Mouse (Mus musculus): ENCODE measurements around the gene Parp14. TPM values are rescaled to one million over a fixed set of nuclear protein-coding genes. Genes with fewer than 3 reads are reported as not detected.

The Parp14 gene
- polyA plus RNA-seq, 1 experiment from 2014 or later: 1.4 TPM

- 32% methylated on average over 14 of the region's 14 CpGs for WGBS
- no peaks in the 10 kb centered on the region for H3K36me3 ChIP-seq (ENCODE audit: insufficient read depth, low read length)
- no peak overlapping the region for H3K27ac ChIP-seq (ENCODE audit: low read length)
- peaks cover 6% of the 10 kb centered on the region; the same call in 1 of the 2 replicates for H3K4me1 ChIP-seq (ENCODE audit: insufficient read depth, low read length)
- H3K9me3 ChIP-seq (ENCODE audit: low read length): no peaks in the 10 kb centered on the region
- peaks cover 15% of the 10 kb centered on the region; the same call in 1 of the 2 replicates for H3K27me3 ChIP-seq (ENCODE audit: insufficient read depth, low read length)
- no peak overlapping the region for H3K9ac ChIP-seq (replicated peaks; ENCODE audit: low read length)
- no peak for ATAC-seq (ENCODE audit: low FRiP score, low TSS enrichment)
- no peak overlapping the region; the same call in 1 of the 2 replicates for H3K4me2 ChIP-seq (replicated peaks; ENCODE audit: low read depth, low read length)
- H3K4me3 ChIP-seq (ENCODE audit: low read length): no peak overlapping the region
Measured at GRCm38 (mm10) chr16:35872410-35873006, 1.2 kb upstream of the Parp14 start.

DNA sequence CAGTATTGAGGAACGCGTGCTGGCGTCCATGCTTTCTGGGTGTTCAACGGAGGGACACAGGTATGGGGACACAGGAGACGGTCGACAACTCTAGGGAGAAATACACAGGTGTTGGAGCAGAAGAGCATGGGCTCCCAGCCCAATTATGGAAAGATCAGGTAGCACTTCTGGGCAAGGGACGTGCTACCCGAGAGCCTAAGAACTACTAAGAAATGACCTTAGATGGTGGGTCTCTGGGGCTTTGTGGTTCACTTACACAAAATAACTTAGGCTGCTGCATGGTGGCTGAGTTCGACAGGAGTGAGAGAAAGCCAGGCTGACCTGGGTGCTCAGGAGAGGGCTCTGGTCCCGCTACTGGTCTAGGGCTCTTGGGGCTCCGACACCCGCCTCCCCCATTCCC lies 554 bp upstream of the Parp14 start:
- 25% methylated on average over 12 of the region's 12 CpGs for WGBS
- peak overlapping the region; percentile 79 for H3K4me2 ChIP-seq (replicated peaks; ENCODE audit: low read depth, low read length)
- ATAC-seq (ENCODE audit: low FRiP score, low TSS enrichment): no peak
- peak overlapping the region; percentile 68 for H3K4me3 ChIP-seq (ENCODE audit: low read length)
- no peak overlapping the region for H3K9ac ChIP-seq (replicated peaks; ENCODE audit: low read length)
- H3K27ac ChIP-seq (ENCODE audit: low read length): no peak overlapping the region
- H3K9me3 ChIP-seq (ENCODE audit: low read length): no peaks in the 10 kb centered on the region
- H3K4me1 ChIP-seq (ENCODE audit: insufficient read depth, low read length): peaks cover 6% of the 10 kb centered on the region; the same call in 1 of the 2 replicates
- peaks cover 15% of the 10 kb centered on the region; the same call in 1 of the 2 replicates for H3K27me3 ChIP-seq (ENCODE audit: insufficient read depth, low read length)
- no peaks in the 10 kb centered on the region for H3K36me3 ChIP-seq (ENCODE audit: insufficient read depth, low read length)

DNA sequence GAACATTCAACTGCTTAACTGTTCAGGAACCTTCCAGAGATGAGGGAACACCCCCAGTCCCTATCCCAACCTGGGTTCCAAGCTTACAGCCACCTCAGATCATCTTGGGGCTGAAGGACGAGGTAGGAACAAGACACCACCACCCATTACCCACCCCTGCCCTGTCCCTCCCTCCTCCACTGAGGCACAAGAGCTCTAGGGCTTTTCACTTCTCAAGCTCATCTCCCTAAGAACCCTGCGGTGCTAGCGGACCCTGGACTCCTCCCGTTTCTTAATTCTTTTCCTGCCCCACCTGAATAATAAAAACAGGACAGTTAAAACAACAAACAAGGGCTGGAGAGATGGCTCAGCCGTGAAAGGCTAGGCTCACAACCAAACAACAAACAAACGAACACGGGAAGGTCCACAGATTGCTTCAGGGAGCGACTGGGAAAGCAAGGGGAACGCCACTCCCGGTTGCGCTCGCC lies 730 bp downstream of the Parp14 start:
- H3K36me3 ChIP-seq (ENCODE audit: insufficient read depth, low read length): no peaks in the 10 kb centered on the region
- peak overlapping the region; percentile 79 for H3K4me2 ChIP-seq (replicated peaks; ENCODE audit: low read depth, low read length)
- H3K4me1 ChIP-seq (ENCODE audit: insufficient read depth, low read length): peaks cover 6% of the 10 kb centered on the region; the same call in 1 of the 2 replicates
- H3K9ac ChIP-seq (replicated peaks; ENCODE audit: low read length): peak overlapping the region; percentile 70
- no peak for ATAC-seq (ENCODE audit: low FRiP score, low TSS enrichment)
- peak overlapping the region; percentile 68 for H3K4me3 ChIP-seq (ENCODE audit: low read length)
- H3K27ac ChIP-seq (ENCODE audit: low read length): no peak overlapping the region
- WGBS: 4% methylated on average over 12 of the region's 12 CpGs
- no peaks in the 10 kb centered on the region for H3K9me3 ChIP-seq (ENCODE audit: low read length)
- peaks cover 15% of the 10 kb centered on the region; the same call in 1 of the 2 replicates for H3K27me3 ChIP-seq (ENCODE audit: insufficient read depth, low read length)

DNA sequence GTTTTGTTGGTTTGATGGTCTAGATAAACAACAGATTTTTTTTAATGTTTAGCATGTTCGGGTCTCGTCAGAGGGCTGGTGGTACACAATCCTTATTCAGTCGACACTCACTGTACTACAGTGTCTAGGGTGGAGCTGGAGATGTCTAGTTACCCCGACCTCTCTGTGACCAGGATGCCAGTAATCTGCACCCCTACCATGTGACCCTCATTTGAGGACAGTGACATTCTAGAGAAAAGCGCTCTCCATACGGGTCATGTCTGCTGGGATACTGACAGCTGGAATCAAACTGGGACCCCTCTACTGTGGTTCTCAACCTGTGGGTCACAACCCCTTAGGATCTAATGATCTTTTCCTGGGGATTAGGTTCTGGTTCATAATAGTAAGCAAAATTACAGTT lies 1.7 kb downstream of the Parp14 start:
- peaks cover 6% of the 10 kb centered on the region; the same call in 1 of the 2 replicates for H3K4me1 ChIP-seq (ENCODE audit: insufficient read depth, low read length)
- 67% methylated on average over 6 of the region's 6 CpGs for WGBS
- H3K36me3 ChIP-seq (ENCODE audit: insufficient read depth, low read length): no peaks in the 10 kb centered on the region
- peaks cover 15% of the 10 kb centered on the region; the same call in 1 of the 2 replicates for H3K27me3 ChIP-seq (ENCODE audit: insufficient read depth, low read length)
- ATAC-seq (ENCODE audit: low FRiP score, low TSS enrichment): no peak
- H3K9me3 ChIP-seq (ENCODE audit: low read length): no peaks in the 10 kb centered on the region
- peak overlapping the region; percentile 26; the same call in 1 of the 2 replicates for H3K4me3 ChIP-seq (ENCODE audit: low read length)
- peak overlapping the region; percentile 59; the same call in 1 of the 2 replicates for H3K27ac ChIP-seq (ENCODE audit: low read length)
- no peak overlapping the region for H3K9ac ChIP-seq (replicated peaks; ENCODE audit: low read length)
- peak overlapping the region; percentile 24; the same call in 1 of the 2 replicates for H3K4me2 ChIP-seq (replicated peaks; ENCODE audit: low read depth, low read length)

- H3K4me1 ChIP-seq (ENCODE audit: insufficient read depth, low read length): peaks cover 6% of the 10 kb centered on the region; the same call in 1 of the 2 replicates
- 32% methylated on average over 3 of the region's 3 CpGs for WGBS
- no peak for ATAC-seq (ENCODE audit: low FRiP score, low TSS enrichment)
- H3K27ac ChIP-seq (ENCODE audit: low read length): peak overlapping the region; percentile 59; the same call in 1 of the 2 replicates
- no peak overlapping the region for H3K9ac ChIP-seq (replicated peaks; ENCODE audit: low read length)
- H3K27me3 ChIP-seq (ENCODE audit: insufficient read depth, low read length): peaks cover 15% of the 10 kb centered on the region; the same call in 1 of the 2 replicates
- no peaks in the 10 kb centered on the region for H3K36me3 ChIP-seq (ENCODE audit: insufficient read depth, low read length)
- H3K4me3 ChIP-seq (ENCODE audit: low read length): peak overlapping the region; percentile 26
- H3K9me3 ChIP-seq (ENCODE audit: low read length): no peaks in the 10 kb centered on the region
- H3K4me2 ChIP-seq (replicated peaks; ENCODE audit: low read depth, low read length): peak overlapping the region; percentile 24
Measured at GRCm38 (mm10) chr16:35869126-35869525, 2.2 kb downstream of the Parp14 start.

- Histone ChIP-seq H3K4me2 (replicated peaks; ENCODE audit: low read depth, low read length) (no peak overlapping the region), H3K9ac (replicated peaks; ENCODE audit: low read length) (no peak overlapping the region), H3K9me3 (ENCODE audit: low read length) (no peaks in the 10 kb centered on the region), H3K4me3 (ENCODE audit: low read length) (no peak overlapping the region), H3K4me1 (ENCODE audit: insufficient read depth, low read length) (peaks cover 6% of the 10 kb centered on the region; the same call in 1 of the 2 replicates), H3K27me3 (ENCODE audit: insufficient read depth, low read length) (peaks cover 11% of the 10 kb centered on the region; the same call in 1 of the 2 replicates), H3K36me3 (ENCODE audit: insufficient read depth, low read length) (no peaks in the 10 kb centered on the region), H3K27ac (ENCODE audit: low read length) (no peak overlapping the region)
- no peak for ATAC-seq (ENCODE audit: low FRiP score, low TSS enrichment)
- 72% methylated on average over 11 of the region's 11 CpGs for WGBS
Measured at GRCm38 (mm10) chr16:35867726-35868125, 3.6 kb downstream of the Parp14 start.

DNA sequence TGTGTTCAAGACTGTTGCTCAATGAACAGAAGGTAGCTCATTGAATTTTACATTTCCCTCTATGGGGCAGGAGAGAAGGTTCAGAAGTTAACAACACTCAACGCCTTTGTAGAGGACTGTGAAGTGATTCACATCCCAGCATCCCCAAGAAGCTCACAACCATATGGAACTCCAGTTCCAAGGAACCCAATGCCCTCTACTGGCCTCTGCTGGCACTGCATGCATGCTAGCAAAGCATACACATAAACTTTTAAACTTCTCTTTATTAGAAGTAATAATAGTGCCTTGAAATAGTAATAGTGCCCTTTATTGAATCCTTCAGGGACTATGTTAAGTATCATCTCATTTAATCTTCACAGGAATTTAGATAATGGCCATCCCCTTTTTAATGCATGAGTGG lies 9.3 kb downstream of the Parp14 start:
- no peak for ATAC-seq (ENCODE audit: low FRiP score, low TSS enrichment)
- H3K36me3 ChIP-seq (ENCODE audit: insufficient read depth, low read length): no peaks in the 10 kb centered on the region
- no peak overlapping the region for H3K4me3 ChIP-seq (ENCODE audit: low read length)
- H3K4me1 ChIP-seq (ENCODE audit: insufficient read depth, low read length): no peaks in the 10 kb centered on the region
- H3K9ac ChIP-seq (replicated peaks; ENCODE audit: low read length): no peak overlapping the region
- WGBS: 93% methylated on average over 1 of the region's 1 CpGs
- H3K4me2 ChIP-seq (replicated peaks; ENCODE audit: low read depth, low read length): no peak overlapping the region
- peaks cover 4% of the 10 kb centered on the region; the same call in 1 of the 2 replicates for H3K9me3 ChIP-seq (ENCODE audit: low read length)
- H3K27me3 ChIP-seq (ENCODE audit: insufficient read depth, low read length): no peaks in the 10 kb centered on the region
- H3K27ac ChIP-seq (ENCODE audit: low read length): no peak overlapping the region

DNA sequence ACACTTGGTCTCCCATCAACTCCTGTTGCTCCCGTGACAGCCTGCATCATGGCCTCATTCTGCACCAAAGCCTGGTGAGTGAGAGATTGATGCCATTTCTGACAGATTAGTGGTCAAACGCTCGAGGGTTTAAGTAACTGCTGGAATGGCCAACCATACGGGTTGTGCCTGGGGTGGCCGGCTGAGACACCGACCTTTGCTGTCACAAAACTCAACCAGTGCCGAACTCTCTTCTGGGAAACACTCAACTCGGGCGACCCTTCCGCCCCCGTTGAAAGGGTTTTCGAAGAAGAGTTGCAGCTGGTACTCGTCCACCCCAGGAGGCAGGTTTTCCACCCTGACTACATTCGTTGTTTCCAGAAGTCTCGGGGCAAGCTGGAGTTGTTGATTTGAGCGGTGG lies 11.1 kb downstream of the Parp14 start:
- no peak for ATAC-seq (ENCODE audit: low FRiP score, low TSS enrichment)

GRCm38 (mm10) chr16:35856766-35857165 lies 14.6 kb downstream of the Parp14 start:
- no peak for ATAC-seq (ENCODE audit: low FRiP score, low TSS enrichment)
- H3K9ac ChIP-seq (replicated peaks; ENCODE audit: low read length): no peak overlapping the region
- H3K36me3 ChIP-seq (ENCODE audit: insufficient read depth, low read length): no peaks in the 10 kb centered on the region

More for the DNA sequence above, 11.1 kb downstream of the Parp14 start:
- WGBS: 40% methylated on average over 16 of the region's 16 CpGs
- Histone ChIP-seq H3K4me3 (ENCODE audit: low read length) (no peak overlapping the region), H3K36me3 (ENCODE audit: insufficient read depth, low read length) (no peaks in the 10 kb centered on the region), H3K9ac (replicated peaks; ENCODE audit: low read length) (no peak overlapping the region), H3K4me2 (replicated peaks; ENCODE audit: low read depth, low read length) (no peak overlapping the region), H3K4me1 (ENCODE audit: insufficient read depth, low read length) (no peaks in the 10 kb centered on the region), H3K9me3 (ENCODE audit: low read length) (peaks cover 4% of the 10 kb centered on the region; the same call in 1 of the 2 replicates), H3K27me3 (ENCODE audit: insufficient read depth, low read length) (no peaks in the 10 kb centered on the region), H3K27ac (ENCODE audit: low read length) (no peak overlapping the region)

GRCm38 (mm10) chr16:35855846-35856245 lies 15.5 kb downstream of the Parp14 start:
- no peak overlapping the region for H3K27ac ChIP-seq (ENCODE audit: low read length)
- WGBS: 77% methylated on average over 4 of the region's 4 CpGs
- H3K4me1 ChIP-seq (ENCODE audit: insufficient read depth, low read length): no peaks in the 10 kb centered on the region
- no peaks in the 10 kb centered on the region for H3K9me3 ChIP-seq (ENCODE audit: low read length)
- H3K36me3 ChIP-seq (ENCODE audit: insufficient read depth, low read length): no peaks in the 10 kb centered on the region
- no peak for ATAC-seq (ENCODE audit: low FRiP score, low TSS enrichment)
- H3K27me3 ChIP-seq (ENCODE audit: insufficient read depth, low read length): no peaks in the 10 kb centered on the region
- H3K9ac ChIP-seq (replicated peaks; ENCODE audit: low read length): no peak overlapping the region
- no peak overlapping the region for H3K4me2 ChIP-seq (replicated peaks; ENCODE audit: low read depth, low read length)
- H3K4me3 ChIP-seq (ENCODE audit: low read length): no peak overlapping the region

More at GRCm38 (mm10) chr16:35856766-35857165, 14.6 kb downstream of the Parp14 start:
- H3K4me2 ChIP-seq (replicated peaks; ENCODE audit: low read depth, low read length): no peak overlapping the region
- peaks cover under 1% of the 10 kb centered on the region; the same call in 1 of the 2 replicates for H3K9me3 ChIP-seq (ENCODE audit: low read length)
- H3K27ac ChIP-seq (ENCODE audit: low read length): no peak overlapping the region
- H3K4me1 ChIP-seq (ENCODE audit: insufficient read depth, low read length): no peaks in the 10 kb centered on the region
- no peaks in the 10 kb centered on the region for H3K27me3 ChIP-seq (ENCODE audit: insufficient read depth, low read length)
- WGBS: 89% methylated on average over 18 of the region's 18 CpGs
- no peak overlapping the region for H3K4me3 ChIP-seq (ENCODE audit: low read length)

Measured in kidney, embryonic 16.5 days (tissue).